Mouse (Mus musculus) testis, adult 2 months (tissue): Measurements from ENCODE around the gene Trpv4.

Source experiments
- CTCF ChIP-seq: fragments of 200-500 bp; IDR thresholded peaks from 2 replicates; pipeline ENCODE4 v1.5.1; 2012; ENCODE audit warnings: low read depth, mild to moderate bottlenecking, inconsistent platforms, low read length, moderate library complexity; ENCODE audit not compliant: control insufficient read depth, insufficient read depth, insufficient replicate concordance
- POLR2A ChIP-seq: fragments of 200-500 bp; IDR thresholded peaks from 2 replicates; pipeline ENCODE4 v1.6.1; 2012; ENCODE audit warnings: low read depth, mild to moderate bottlenecking, inconsistent platforms, low read length, moderate library complexity; ENCODE audit not compliant: control insufficient read depth

GRCm38 (mm10) chr5:114578361-114578760 is 79.9 kb downstream of the Trpv4 start:
- TF ChIP-seq CTCF = no peak
- TF ChIP-seq POLR2A = no peak
